Mouse (Mus musculus): ENCODE measurements around the gene Rer1.

Rer1 gene

GRCm38 (mm10) chr4:155024170-155025010 is 61.8 kb downstream of the Rer1 start:
- DNase-seq (ENCODE audit: low spot score in 2 of 2) = no peak
